Mouse (Mus musculus) spleen, adult 12 weeks (tissue): Measurements from ENCODE around the gene Epn3.

ENCODE experiments used
- DNase-seq: peaks from one replicate; pipeline ENCODE4 v3.0.0; 2022; ENCODE audit warnings: low spot score

The Epn3 gene

DNA sequence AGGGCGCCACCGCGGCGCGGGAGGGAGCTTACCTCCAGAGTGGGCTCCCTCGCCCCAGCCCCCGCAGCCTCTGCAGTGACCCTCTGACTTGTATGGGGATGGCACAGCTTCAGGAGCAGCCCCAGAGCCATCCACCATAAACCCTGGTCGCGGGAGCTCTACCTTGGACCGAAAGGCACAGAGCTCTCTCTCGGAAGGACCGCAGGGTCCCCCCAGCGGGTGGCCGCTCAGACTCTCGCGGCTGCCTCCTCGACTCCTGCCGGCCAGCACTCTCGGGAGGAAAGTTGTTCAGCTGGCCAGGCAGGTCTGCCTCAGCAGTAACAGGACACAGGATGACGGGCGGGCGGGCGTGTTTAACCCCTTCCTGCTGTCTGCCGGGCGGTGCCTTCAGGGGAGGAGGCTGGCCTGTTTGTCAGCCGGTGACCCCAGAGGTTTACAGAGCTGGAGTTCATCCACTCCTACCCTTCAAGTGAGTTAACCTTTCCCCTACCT, at the start of gene Epn3:
Epn3 (minus strand) TSS at position 314 of the 492 bp plus-strand sequence.
- no peak for DNase-seq

DNA sequence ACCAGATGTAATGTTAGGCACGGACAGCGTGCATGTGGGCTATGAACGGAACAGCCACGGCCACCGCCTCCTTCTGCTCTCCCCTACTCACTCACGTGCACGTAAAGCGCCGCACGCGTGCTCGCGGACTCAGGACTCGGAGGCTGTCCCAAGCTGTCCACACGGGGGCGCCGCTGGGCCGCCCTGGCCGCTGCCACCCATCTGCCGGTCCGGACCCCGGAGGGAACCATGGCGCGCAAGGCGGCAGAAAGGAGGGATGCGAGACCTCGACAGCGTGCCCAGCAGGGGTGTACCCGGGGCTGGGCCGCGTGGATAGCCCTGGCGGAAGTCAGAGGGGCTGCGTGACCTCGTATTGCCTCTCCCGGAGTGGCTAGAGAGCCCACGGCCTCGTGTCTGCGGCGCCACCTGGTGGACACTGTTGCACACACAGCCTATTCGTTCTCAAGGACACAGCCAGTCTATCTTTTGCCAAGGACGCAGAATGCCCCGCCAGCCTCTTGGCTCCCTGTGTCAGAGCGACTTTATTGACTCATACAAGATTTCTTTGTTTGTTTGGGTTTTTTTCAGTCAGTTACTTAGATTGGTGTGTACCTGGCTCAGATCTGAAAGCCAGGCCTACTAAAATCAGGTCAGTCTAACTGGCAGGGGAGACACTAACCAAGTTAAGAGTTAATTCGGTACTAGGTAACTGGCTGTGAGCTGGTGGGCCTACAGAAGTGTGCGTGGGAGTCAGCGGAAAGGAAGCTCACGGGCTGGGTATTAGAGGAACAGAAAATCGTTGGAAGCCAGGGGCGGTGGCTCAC, 49.3 kb upstream of the Epn3 start, which contains the start of gene Rsad1:
Rsad1 (minus strand) TSS at position 368 of the 803 bp plus-strand sequence.
- DNase-seq, result peak; percentile 94

DNA sequence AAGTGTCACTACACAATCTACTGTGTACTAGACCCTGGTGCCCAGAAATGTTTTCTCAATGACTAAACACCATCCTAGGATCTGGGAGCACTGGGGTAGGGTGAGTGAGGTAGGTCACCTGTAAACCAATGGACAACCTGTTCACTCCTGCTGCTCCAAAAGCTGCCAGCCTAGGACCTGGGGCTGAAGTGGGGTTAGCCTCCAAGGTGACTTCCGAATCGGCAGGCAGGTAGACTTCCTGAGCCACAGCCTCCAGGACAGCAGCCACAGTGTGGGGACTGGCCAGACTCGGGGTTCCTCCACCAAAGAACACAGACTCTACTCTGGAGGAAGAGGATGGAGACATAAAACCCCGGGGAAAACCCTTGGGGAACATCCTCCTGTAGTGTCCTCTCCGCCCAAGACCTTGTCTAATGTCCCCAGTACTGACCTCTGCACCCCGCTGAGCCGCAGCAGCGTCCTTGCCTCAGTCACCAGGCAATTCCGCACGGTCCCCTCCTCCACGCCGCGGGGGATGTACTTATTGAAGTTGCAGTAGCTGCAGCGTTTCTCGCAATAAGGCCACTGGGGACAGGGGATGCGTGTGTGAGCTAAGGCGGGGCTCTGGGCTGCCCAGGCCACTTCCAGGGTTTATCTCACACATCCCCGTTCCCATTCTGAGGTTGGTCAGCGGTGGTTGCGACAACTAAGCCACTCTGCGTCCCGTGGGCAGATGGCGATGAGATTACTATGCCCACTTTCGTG, 48.4 kb upstream of the Epn3 start:
- DNase-seq, result no peak

DNA sequence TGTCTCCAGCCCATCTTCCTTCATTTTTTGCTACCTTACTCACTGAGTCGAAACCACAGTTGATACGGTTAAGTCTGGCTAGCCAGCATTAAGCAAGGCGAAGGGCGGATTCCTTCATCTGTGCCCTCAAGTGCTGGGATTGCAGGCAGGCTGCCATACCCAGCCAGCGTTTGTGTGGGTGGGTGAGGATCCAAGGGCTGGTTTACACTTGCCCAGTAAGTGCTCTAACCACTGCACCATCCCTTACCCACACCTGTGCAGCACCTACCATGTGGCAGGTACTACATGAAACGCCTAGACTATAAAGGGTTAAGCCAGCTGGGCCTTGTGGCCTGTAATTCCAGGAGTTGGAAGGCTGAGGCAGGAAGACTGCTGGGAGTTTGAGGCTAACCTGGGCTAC, 47.5 kb upstream of the Epn3 start:
- DNase-seq, result no peak

DNA sequence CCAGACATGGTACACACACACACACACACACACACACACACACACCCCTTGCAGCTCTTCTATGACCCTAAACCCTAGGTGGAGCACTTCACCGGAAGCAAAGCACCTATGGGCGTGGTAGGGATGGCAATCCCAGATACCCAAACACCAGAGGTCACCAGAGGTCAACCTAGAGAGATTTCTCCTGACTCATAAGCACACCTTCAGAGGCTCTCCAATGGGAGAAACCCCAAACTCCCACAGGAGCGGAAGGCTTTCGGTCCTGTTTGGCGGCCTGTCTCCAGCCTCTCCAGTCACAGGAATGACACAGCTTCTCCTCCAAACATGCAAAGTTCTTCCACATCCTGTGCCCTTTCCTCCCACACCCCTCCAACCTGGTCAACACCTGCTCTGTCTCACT, 46.6 kb upstream of the Epn3 start:
- no peak for DNase-seq

DNA sequence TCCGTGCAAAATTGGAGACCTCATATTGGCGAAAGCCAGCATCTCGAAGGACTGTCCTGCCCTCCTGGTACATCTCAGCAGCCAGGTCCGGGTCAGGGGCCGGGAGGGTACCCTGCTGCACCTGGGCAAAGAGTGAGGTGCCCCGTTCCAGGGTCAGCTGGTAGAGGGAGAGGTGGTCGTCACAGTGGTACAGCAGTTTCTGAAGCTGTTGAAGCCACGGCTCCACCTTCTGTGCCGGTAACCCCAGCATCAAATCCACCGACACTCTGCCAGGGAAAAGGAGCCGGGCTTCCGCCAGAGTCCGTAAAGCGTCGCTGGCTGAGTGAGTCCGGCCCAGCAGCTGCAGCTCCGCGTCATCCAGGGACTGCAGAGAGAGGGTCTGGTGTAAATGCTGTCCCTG, 44.6 kb upstream of the Epn3 start:
- no peak for DNase-seq

DNA sequence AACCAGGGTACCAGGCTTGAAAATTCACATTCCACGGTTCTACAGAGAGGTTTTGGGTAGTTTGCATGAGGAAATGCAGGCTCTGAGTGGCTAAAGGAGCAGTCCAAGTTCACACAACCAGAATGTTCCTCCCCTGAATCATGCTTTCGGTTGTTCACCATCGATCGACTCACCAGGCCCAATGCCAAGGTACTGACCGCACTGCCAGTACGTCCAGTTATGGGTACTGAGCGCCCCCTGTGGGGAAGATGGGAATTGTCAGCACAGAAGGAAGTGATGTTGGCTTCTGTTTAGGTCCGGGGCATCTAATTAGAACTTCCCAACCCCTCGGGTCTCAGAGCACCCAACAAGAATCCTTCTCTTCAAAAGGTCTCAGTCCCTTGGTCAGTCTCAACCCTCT, 44.2 kb upstream of the Epn3 start:
- peak; percentile 33 for DNase-seq

DNA sequence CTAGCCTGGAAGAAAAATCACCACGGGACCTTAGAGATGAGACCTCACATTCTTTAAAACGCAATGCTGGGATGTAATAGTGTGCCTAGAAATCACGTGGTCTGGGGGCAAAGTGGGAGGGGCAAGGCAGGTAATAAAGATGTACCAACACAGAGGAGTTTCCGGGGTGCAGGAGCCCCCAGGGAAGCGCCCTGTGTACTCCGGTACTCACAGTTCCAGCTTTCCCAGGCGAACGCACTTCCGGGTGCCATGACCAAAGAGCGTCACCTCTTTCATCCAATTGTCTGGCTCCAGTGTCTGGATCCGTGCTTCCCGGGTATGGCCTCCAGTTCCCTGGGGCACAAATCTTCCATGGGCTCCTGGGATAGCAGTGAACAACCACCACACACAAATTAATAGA, 43.6 kb upstream of the Epn3 start:
- no peak for DNase-seq

DNA sequence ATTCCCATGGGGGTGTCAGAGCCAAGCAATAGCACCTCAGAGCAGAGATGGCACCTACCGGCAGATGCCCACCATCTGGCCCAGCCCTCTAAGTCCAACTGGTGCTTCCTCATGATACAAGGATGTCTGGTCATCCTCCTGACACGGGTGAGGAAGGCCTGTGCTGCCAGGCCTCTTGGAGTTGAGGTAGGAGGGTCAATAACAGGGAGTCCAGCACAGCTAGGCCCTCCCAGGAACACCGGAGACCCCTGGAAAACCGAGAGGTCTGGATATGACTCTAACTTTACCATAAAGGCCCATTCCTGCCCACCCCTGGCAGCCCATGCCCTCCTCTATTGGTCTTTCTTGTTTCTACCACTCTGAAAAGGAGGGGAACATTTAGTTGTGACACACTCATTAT, 42.6 kb upstream of the Epn3 start:
- no peak for DNase-seq

DNA sequence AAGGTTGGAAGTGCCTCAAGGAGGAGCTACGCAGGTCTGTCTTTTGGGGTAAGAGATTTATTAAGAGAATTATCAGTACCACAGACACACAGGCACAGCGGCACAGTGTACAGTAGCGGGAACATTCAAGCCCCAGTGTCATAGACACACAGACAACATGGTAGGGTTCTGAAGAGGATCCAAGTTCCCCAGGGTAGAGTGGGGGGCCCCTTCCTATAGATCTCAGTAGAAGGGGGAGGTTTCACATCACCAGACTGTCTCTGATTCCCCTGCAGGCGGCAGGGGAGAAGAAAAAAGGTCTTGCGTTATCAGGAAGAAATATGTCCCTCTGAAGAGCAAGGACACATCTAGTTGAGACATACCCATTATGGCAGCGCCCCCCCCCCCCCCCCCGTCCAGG, 40.0 kb upstream of the Epn3 start:
- DNase-seq, result no peak

DNA sequence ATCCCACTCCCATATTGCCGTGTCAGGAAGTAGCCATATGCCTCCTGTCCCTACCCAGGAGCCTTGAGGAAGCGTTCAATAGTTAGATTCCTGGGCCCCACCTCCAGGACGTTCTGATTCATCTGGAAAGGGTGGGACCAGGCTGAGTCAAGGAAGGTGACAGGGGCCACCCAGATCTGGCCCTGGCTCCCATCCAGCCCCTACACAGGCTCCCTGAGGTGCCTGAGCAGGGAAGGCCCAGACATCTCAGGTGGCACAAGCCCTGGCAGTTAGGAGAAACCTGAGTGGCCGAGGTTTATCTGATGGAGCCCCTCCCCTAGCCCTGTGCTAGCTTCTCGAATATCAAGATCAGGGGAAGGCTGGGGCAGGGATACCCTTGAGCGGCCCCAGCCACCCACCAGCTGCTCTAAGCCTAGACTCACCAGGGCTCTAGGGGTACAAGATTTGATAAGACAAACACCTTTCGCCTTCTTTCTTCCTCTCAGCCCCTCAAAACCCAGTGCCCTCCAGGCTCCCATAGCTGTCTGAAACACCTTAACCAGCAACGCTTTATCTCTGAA, 39.0 kb upstream of the Epn3 start:
- no peak for DNase-seq

DNA sequence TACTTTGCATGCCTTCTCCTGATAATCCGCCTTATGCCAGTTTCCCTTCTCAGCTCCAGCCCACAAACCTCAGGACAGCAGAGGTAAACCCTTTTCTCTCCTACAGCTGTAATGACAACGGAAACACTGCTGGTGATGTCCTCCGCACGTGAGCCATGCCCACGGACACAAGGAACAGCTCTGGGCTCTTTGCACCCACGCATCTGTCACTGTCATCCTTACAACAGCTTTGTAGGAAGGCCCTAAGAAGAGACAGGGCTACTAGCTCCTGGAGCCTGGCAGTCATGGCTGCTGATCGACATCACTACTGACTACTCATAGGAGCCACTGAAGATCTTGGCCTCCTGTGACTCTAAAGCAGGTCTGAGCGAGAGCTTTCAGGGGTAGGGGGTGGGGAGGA, 33.4 kb upstream of the Epn3 start:
- no peak for DNase-seq

DNA sequence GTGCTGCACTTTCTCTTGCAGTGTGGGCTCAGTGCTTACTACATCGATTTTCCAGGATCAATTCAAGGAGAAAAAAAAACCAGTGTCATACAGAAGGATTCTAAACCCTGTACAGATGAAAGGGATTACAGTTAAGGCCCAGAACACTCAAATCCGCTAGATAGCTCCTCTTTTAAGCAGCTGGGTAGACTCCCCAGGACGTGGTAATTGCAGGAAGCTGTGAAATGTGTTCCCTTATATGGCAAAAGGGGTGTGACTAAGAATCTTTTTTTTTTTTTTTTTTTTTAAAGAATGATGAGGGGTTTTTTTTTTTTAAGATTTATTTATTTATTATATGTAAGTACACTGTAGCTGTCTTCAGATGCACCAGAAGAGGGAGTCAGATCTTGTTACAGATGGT, 29.1 kb upstream of the Epn3 start:
- DNase-seq, result no peak

DNA sequence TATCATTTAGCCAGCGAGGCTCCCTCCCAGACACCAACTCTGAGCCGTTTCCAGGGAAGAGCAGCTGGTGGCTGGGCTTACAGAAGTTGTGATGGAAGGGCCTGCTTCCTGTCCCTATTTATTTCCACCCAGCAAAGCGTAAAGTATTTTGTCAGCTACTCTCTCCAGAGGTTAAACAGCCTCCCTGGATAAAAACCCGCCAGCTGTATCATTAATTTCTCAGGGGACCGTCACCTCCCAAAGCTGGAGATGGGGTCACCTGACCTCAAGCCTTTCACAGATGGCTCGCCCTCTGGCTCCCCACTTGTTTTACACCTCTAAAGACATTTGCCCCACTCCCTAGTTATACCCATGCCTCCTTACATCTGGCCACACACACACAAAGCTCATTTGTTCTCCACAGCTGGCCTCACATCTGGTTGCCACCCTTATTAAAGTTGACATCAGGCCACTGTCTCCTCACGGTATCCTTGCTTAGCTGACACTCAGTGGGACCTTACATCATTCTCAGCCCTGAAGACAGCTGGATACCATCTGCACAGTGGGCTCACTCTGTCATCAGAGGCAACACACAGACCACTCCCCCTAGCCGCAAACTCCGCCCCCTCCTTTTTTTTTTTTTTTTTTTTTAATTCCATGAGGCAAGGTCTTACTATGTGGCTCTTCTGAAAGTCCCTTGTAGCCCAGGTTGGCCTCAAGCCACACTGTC, 26.6 kb upstream of the Epn3 start:
- no peak for DNase-seq

DNA sequence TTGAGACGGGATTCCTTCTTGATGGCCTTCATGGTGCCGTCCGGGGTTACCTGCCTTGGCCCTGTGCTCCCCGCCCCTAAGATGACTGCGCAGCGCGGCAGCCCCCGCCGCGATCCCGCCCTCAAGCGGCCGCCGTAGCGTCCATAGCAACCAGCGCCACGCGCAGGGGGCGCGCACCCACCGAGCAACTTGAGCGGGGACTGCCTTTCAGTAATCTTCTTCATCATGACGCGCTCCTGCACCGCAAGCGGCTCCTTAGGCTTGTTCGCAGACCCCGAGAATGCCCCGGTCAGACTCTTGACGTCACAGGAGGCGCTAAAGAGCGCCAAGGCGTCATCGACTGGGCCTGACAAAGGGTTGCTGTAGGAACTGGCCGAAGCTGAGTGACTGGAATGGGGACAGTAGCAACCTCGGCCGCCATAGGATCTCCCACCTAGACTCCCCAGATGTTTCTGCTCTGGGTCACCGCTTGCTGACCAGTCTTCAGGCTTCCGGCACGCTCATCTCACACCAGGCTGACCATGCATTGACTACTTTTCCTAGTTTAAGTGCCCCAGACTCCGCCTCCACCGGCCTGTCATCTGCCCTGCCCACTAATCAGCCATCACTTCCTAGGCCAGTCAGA, 21.6 kb upstream of the Epn3 start, which contains the start of gene Mycbpap:
Mycbpap (minus strand) TSS at position 524 of the 625 bp plus-strand sequence.
- peak; percentile 6 for DNase-seq

DNA sequence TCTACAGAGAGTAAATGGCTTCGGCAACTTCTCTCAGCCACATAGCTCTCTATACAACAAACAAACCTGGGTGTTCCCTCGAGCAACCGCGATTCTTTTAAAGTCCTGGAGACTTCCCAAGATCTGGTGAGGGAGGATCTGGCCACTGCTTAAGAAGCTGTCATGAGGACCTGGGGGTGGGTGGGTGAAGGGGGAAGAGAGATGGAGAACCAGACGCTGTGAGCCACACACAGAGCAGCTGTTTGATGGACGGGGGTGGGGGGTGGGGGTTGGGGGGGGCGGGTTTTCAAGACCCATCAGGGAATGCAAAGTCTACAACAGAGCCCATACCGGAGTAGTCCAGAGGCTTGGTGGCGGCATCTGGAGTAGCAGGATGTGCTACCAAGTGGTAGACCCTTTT, 13.7 kb upstream of the Epn3 start:
- no peak for DNase-seq

DNA sequence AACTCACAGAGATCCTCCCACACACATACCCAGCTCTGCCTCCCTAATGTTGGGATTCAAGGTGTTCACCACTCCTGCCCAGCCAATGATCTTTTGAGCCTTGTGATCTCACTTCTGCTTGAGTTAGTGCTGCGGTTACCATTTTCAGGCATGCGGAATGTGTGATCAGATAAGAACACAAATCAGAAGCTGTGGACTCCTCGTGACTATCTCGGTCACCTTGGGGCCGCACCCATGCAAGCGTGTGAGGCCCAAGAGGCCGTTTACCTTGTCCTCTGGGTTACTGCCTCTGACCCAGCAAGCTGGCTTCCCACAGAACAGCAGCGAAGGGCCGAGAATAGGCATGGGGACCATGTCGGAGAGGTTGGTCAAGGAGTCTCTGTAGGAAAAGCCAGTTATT, 9.2 kb upstream of the Epn3 start:
- no peak for DNase-seq

DNA sequence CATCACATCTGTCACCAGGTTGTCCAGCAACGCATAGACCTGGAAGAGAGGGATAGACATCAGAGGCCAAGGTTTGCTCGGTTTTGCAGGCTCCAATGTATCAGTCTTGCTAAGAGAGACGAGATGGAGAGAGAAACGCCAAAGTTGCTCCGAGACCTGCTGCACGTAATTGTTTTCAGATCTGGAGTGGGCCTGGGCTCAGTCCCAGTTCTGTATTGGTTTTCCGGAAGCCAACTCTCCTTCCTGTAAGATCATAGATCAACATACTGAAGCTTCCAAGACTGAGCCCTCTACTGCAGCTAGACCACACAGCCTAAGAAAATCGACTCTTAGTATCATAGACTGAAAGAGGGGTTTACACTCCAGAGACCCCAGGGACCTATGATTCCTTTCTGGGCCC, 1.7 kb upstream of the Epn3 start:
- no peak for DNase-seq

DNA sequence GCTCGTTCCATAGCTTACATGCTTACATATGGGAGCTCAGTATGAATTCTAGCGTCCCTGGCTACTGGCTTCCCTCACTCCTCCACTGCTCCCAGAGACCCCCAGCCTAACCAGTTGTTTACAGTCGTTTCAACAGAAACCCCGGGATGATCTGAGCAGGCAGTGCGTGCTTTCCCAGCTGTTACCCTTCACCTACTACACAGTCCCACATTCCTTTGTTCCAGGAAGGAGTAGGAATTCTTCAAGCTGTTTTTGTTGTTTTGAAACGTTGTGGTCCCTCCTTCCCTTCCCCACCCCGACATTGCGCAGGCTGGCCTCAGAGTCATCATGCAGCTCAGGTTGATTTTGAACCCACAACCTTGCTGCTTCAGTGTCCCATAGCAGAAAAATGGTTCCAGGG, 588 bp upstream of the Epn3 start:
- DNase-seq, result no peak

DNA sequence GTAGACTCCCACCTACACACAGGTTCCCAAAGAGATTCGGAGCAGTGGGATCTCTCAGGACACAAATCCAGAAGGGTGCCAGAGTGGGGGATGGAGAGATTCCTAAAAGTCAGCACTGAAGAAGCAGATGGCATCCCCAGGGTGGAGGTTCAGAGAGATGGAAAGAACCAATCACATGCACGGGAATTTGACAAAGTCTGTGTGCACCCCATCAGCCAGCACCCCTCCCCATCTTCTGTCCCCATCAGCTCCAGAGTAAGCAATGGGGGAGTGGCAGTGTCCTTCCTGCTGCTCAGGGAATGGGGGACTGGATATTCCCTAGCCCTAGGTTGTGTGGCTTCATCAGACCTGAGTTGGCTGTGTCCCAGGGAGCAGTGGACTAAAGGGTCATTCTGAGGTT, 739 bp downstream of the Epn3 start:
- no peak for DNase-seq

DNA sequence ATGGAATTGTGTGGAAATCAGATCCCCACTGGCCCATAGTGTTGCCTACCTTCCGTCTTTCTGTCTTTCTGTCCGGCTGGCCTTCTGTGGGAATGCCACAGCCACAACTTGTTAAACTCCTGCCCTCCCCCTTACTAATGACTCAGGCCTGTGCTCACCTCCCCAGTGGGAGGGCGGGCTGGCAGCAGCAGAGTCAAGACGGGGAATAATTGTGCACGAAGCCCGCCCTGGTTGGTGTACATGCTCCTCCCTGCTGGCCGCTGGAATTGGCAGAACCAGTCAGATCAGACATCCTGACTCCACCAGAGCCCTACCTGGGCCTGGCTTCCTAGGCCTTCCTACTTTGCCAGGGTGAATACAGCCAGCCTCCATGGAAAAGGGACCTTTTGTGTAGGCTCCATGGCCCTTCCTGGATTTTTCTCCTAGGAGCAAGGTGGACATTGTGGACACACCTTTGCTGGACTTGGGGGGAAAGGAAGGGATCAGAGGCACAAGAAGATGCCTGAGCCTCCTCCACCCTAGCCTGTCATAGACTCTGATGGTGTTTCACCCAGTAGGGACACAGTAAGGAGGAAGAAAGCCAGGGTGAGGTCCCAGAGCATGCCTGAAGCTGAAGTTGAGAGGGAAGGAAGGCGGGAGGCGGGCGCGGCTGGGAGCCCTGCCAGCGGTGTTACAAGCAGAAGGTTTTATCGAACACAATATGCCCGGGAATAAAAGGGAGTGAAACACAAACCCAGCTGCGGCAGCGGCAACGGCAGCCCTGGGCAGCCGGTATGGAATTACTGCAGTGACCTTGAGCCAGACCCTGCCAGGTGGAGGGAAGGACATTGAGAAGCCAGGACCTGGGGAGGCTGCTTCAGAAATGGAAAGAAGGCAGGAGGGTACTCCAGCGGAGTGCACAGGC, 1.4 kb downstream of the Epn3 start:
- DNase-seq, result no peak
